Mouse (Mus musculus): ENCODE measurements around the gene Tmem192.

DNA sequence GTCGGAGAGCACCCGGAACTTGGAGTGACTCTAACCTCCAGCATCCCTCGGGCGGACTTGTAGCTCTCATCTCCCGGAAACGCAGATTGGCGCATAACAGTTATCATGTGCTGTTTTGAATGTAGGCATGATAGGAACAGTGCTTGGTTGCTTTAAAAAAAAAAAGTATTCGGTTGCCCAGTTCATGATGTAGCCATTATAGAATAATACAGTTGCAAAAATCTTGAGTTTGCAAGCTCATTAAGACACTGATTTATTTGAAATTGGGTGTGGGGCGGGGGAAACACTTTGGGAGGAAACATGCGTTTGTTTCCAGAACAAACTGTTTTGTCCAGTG lies 681 bp downstream of the Tmem192 start:
- no peak for TF ChIP-seq POLR2A (IDR thresholded peaks at IDR 0.05; ENCODE audit: extremely low read depth, insufficient read depth, low read length)
- no peak for TF ChIP-seq CTCF (IDR thresholded peaks at IDR 0.05; ENCODE audit: extremely low read depth, insufficient read depth, low read length)

Data from cortical plate, adult 2 months (tissue).